Mouse (Mus musculus): ENCODE data around the gene Btbd19.

Btbd19 gene

GRCm38 (mm10) chr4:117115592-117115991 lies 9.9 kb downstream of the Btbd19 start:
- no peak for DNase-seq (ENCODE audit: low spot score in 2 of 2)

- no peak for DNase-seq (ENCODE audit: low spot score in 2 of 2)
Measured at GRCm38 (mm10) chr4:117113237-117113636, 12.3 kb downstream of the Btbd19 start.

- DNase-seq (ENCODE audit: low spot score in 2 of 2) = no peak
Measured at GRCm38 (mm10) chr4:117110985-117111384, 14.5 kb downstream of the Btbd19 start.

GRCm38 (mm10) chr4:117110249-117110648 lies 15.3 kb downstream of the Btbd19 start:
- DNase-seq (ENCODE audit: low spot score in 2 of 2) = no peak

- DNase-seq (ENCODE audit: low spot score in 2 of 2) = no peak
Measured at GRCm38 (mm10) chr4:117109330-117109729, 16.2 kb downstream of the Btbd19 start.

- no peak for DNase-seq (ENCODE audit: low spot score in 2 of 2)
Measured at GRCm38 (mm10) chr4:117108524-117108849, 17.0 kb downstream of the Btbd19 start.

- DNase-seq (ENCODE audit: low spot score in 2 of 2) = no peak
Measured at GRCm38 (mm10) chr4:117107813-117108523, 17.6 kb downstream of the Btbd19 start.

GRCm38 (mm10) chr4:117105127-117105526 lies 20.4 kb downstream of the Btbd19 start:
- DNase-seq (ENCODE audit: low spot score in 2 of 2) = no peak

GRCm38 (mm10) chr4:117104672-117105071 lies 20.9 kb downstream of the Btbd19 start:
- DNase-seq (ENCODE audit: low spot score in 2 of 2) = no peak

GRCm38 (mm10) chr4:117101218-117101617 lies 24.3 kb downstream of the Btbd19 start:
- DNase-seq (ENCODE audit: low spot score in 2 of 2) = no peak

GRCm38 (mm10) chr4:117100036-117100435 lies 25.5 kb downstream of the Btbd19 start:
- DNase-seq (ENCODE audit: low spot score in 2 of 2) = no peak

GRCm38 (mm10) chr4:117098764-117099036 lies 26.8 kb downstream of the Btbd19 start:
- no peak for DNase-seq (ENCODE audit: low spot score in 2 of 2)

- DNase-seq (ENCODE audit: low spot score in 2 of 2) = no peak
Measured at GRCm38 (mm10) chr4:117097969-117098763, 27.4 kb downstream of the Btbd19 start.

- DNase-seq (ENCODE audit: low spot score in 2 of 2) = no peak
Measured at GRCm38 (mm10) chr4:117096666-117097065, 28.9 kb downstream of the Btbd19 start.

- peak; percentile 45 to 48 for DNase-seq (ENCODE audit: low spot score in 2 of 2)
Measured at GRCm38 (mm10) chr4:117095551-117096452, 29.7 kb downstream of the Btbd19 start, which contains the start of gene Ptch2. Ptch2 (plus strand) TSS chr4:117096075.

- no peak for DNase-seq (ENCODE audit: low spot score in 2 of 2)
Measured at GRCm38 (mm10) chr4:117094626-117095361, 30.7 kb downstream of the Btbd19 start.

GRCm38 (mm10) chr4:117090586-117090985 lies 34.9 kb downstream of the Btbd19 start:
- DNase-seq (ENCODE audit: low spot score in 2 of 2) = no peak

GRCm38 (mm10) chr4:117087948-117088640 lies 37.4 kb downstream of the Btbd19 start:
- no peak for DNase-seq (ENCODE audit: low spot score in 2 of 2)

- no peak for DNase-seq (ENCODE audit: low spot score in 2 of 2)
Measured at GRCm38 (mm10) chr4:117071183-117071582, 54.3 kb downstream of the Btbd19 start.

GRCm38 (mm10) chr4:117070624-117071023 lies 54.9 kb downstream of the Btbd19 start:
- no peak for DNase-seq (ENCODE audit: low spot score in 2 of 2)

- DNase-seq (ENCODE audit: low spot score in 2 of 2) = no peak
Measured at GRCm38 (mm10) chr4:117069647-117070046, 55.9 kb downstream of the Btbd19 start.
